Mouse (Mus musculus): Measurements from ENCODE around the gene Dnajb11.

DNA sequence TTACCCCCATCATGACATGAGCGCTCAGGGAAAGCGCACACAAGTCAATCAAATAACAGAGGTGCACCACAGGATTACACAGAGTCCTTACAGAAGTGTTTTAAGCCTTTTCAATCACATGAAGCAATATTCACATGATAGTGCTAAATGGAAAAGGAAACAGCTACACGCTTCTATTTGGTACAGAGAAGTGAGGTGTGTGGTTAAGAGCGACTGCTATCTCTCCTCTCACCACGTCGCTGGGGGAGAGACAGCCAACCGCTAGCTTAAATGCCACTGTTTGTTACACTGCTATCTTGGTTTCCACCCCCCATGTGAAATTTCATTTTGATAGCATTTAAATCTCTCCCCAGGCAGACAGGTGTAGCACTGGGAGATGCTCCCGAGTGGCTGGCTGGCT lies 32.1 kb downstream of the Dnajb11 start:
- TF ChIP-seq CTCF (IDR thresholded peaks at IDR 0.05; ENCODE audit: low read depth) (no peak), EP300 (IDR thresholded peaks at IDR 0.05; ENCODE audit: low read depth) (no peak)
